ENCODE assay signal across 8 mouse cellular contexts in genomic region chr7:12998851-12999250, GRCm38 (mm10). TPM values are rescaled to one million over a fixed set of nuclear protein-coding genes. Genes with fewer than 3 reads are reported as not detected.
DNase-seq lines count a peak whose midpoint lies in the region; ATAC-seq lines count a peak whose summit lies in the region.

Gene Trim28, plus strand, starts transcription at chr7:12999114.

- H3K36me3 ChIP-seq in midbrain, embryonic 15.5 days (replicated peaks): no peaks in the 10 kb centered on the region

- no peak for DNase-seq in layer of hippocampus, adult 8-10 months (ENCODE audit: low spot score in 2 of 2)
- no peak for DNase-seq in layer of hippocampus, adult 9-11 months
- DNase-seq in heart, adult 8-10 months (ENCODE audit: low spot score): no peak
- no peak for DNase-seq in layer of hippocampus, postnatal 25 days (ENCODE audit: extremely low spot score in 1 of 2, low spot score in 1 of 2)
- no peak for DNase-seq in right cerebral cortex, postnatal 14 days
- DNase-seq in kidney, adult 8-10 months: no peak

- H3K9ac ChIP-seq in midbrain, embryonic 15.5 days: no peak within 1 kb of the TSS

- H3K4me1 ChIP-seq in brown adipose tissue, adult 24 weeks (ENCODE audit: control insufficient read depth, insufficient read depth, insufficient read length, low read length): no peaks in the 10 kb centered on the region
- H3K4me1 ChIP-seq in midbrain, embryonic 15.5 days: no peaks in the 10 kb centered on the region

- H3K4me3 ChIP-seq in brown adipose tissue, adult 24 weeks (ENCODE audit: insufficient read depth, low read depth, low read length): no peak within 1 kb of the TSS
- no peak within 1 kb of the TSS for H3K4me3 ChIP-seq in midbrain, embryonic 15.5 days

- H3K27ac ChIP-seq in brown adipose tissue, adult 24 weeks (replicated peaks; ENCODE audit: low read depth, low read length): no peak within 1 kb of the TSS
- no peak within 1 kb of the TSS for H3K27ac ChIP-seq in midbrain, embryonic 15.5 days

- H3K27me3 ChIP-seq in midbrain, embryonic 15.5 days (replicated peaks): no peaks in the 10 kb centered on the region

- no peak within 1 kb of the TSS for H3K4me2 ChIP-seq in midbrain, embryonic 15.5 days

- WGBS in midbrain, embryonic 15.5 days: 88% methylated on average over 3 of the region's 3 CpGs

- no peak for ATAC-seq in midbrain, embryonic 15.5 days (replicated peaks)

- no peaks in the 10 kb centered on the region for H3K9me3 ChIP-seq in midbrain, embryonic 15.5 days

RNA-seq across cellular contexts. Expression of gene Trim28, which starts in this region (rescaled TPM):
- 100 to 1,000 TPM; 244 to 272 (median 252) TPM for total RNA-seq in layer of hippocampus, adult 8-10 months (2022)
- 39.4 and 56.3 TPM in 2 replicates for polyA plus RNA-seq in brown adipose tissue, adult 24 weeks (2012; ENCODE audit: insufficient read depth, insufficient read length, missing spikeins)
- total RNA-seq in heart, adult 8-10 months (2022): 10 to 100 TPM; 77.8 to 92.6 (median 83.6) TPM
- total RNA-seq in layer of hippocampus, postnatal 25 days (2021): 100 to 1,000 TPM; 236 to 250 TPM
- 229 and 258 TPM in 2 replicates for polyA plus RNA-seq in midbrain, embryonic 15.5 days (2015; fragmentation: Nextera tagmentation; extraction: Ambion mirVana)
